Mouse (Mus musculus): ENCODE measurements around the gene Spty2d1. TPM values are rescaled to one million over a fixed set of nuclear protein-coding genes. Genes with fewer than 3 reads are reported as not detected.

Gene Spty2d1
- polyA plus RNA-seq, 1 experiment from 2014 or later: 23.9 TPM

- Histone ChIP-seq H3K9me3 (ENCODE audit: control insufficient read depth, low read length) (no peaks in the 10 kb centered on the region), H3K27ac (ENCODE audit: low read length) (no peak overlapping the region), H3K36me3 (ENCODE audit: control insufficient read depth, insufficient read depth, low read length) (peaks cover 4% of the 10 kb centered on the region; the same call in 1 of the 2 replicates), H3K9ac (ENCODE audit: low read length) (peak overlapping the region; percentile 90), H3K4me1 (replicated peaks; ENCODE audit: control insufficient read depth, insufficient read depth, low read length) (peaks cover 22% of the 10 kb centered on the region), H3K4me2 (ENCODE audit: low read depth, low read length) (peak overlapping the region; percentile 89), H3K27me3 (ENCODE audit: control insufficient read depth, insufficient read depth, low read depth, low read length) (peaks cover 5% of the 10 kb centered on the region), H3K4me3 (ENCODE audit: low read length) (peak overlapping the region; percentile 73)
- ATAC-seq (ENCODE audit: low read depth): no peak
- 14% methylated on average over 9 of the region's 9 CpGs for WGBS
Observed at GRCm38 (mm10) chr7:46958853-46959252, 49.4 kb downstream of the Spty2d1 start.

GRCm38 (mm10) chr7:46957831-46958691 lies 50.1 kb downstream of the Spty2d1 start, which contains the start of gene Uevld:
Gene Uevld (minus strand): TSS chr7:46958527.
- no peaks in the 10 kb centered on the region for H3K9me3 ChIP-seq (ENCODE audit: control insufficient read depth, low read length)
- H3K4me2 ChIP-seq (ENCODE audit: low read depth, low read length): peak within 1 kb of the TSS; percentile 89
- H3K27ac ChIP-seq (ENCODE audit: low read length): peak within 1 kb of the TSS; percentile 32; the same call in 1 of the 2 replicates
- peak; percentile 91 for ATAC-seq (ENCODE audit: low read depth)
- peak within 1 kb of the TSS; percentile 90 for H3K9ac ChIP-seq (ENCODE audit: low read length)
- peaks cover 5% of the 10 kb centered on the region for H3K27me3 ChIP-seq (ENCODE audit: control insufficient read depth, insufficient read depth, low read depth, low read length)
- H3K36me3 ChIP-seq (ENCODE audit: control insufficient read depth, insufficient read depth, low read length): peaks cover 6% of the 10 kb centered on the region
- WGBS: under 1% methylated on average over 51 of the region's 51 CpGs
- H3K4me1 ChIP-seq (replicated peaks; ENCODE audit: control insufficient read depth, insufficient read depth, low read length): peaks cover 16% of the 10 kb centered on the region
- peak within 1 kb of the TSS; percentile 73 for H3K4me3 ChIP-seq (ENCODE audit: low read length)

Other genes starting within 250 kb of the Spty2d1 start
- gene Hps5, start 212.3 kb downstream of the Spty2d1 start, polyA plus RNA-seq (2015; fragmentation: Nextera tagmentation; extraction: Ambion mirVana): 21.4 and 23.5 TPM in 2 replicates
- gene Gtf2h1, start 212.3 kb downstream of the Spty2d1 start, polyA plus RNA-seq (2015; fragmentation: Nextera tagmentation; extraction: Ambion mirVana): 40.6 and 41.7 TPM in 2 replicates
- gene Ldha, start 166.9 kb downstream of the Spty2d1 start, polyA plus RNA-seq (2015; fragmentation: Nextera tagmentation; extraction: Ambion mirVana): 1,668 and 1,763 TPM in 2 replicates
- gene Ldhc, start 147.2 kb downstream of the Spty2d1 start, polyA plus RNA-seq (2015; fragmentation: Nextera tagmentation; extraction: Ambion mirVana): 0.14 and 0.67 TPM in 2 replicates
- gene Tsg101, start 88.4 kb downstream of the Spty2d1 start, polyA plus RNA-seq (2015; fragmentation: Nextera tagmentation; extraction: Ambion mirVana): 153 and 165 TPM in 2 replicates
- 15.0 and 16.6 TPM in 2 replicates for gene Uevld, start 49.9 kb downstream of the Spty2d1 start, polyA plus RNA-seq (2015; fragmentation: Nextera tagmentation; extraction: Ambion mirVana)
- gene Gm9999, start 24.8 kb downstream of the Spty2d1 start, polyA plus RNA-seq (2015; fragmentation: Nextera tagmentation; extraction: Ambion mirVana): not detected in 2 replicates
- 40.4 and 41.7 TPM in 2 replicates for gene Tmem86a, start 42.2 kb upstream of the Spty2d1 start, polyA plus RNA-seq (2015; fragmentation: Nextera tagmentation; extraction: Ambion mirVana)
- gene Ptpn5, start 125.3 kb upstream of the Spty2d1 start, polyA plus RNA-seq (2015; fragmentation: Nextera tagmentation; extraction: Ambion mirVana): 5.9 and 6.9 TPM in 2 replicates
- gene Mrgpra6, start 196.5 kb upstream of the Spty2d1 start, polyA plus RNA-seq (2015; fragmentation: Nextera tagmentation; extraction: Ambion mirVana): not detected in 2 replicates
- gene Mrgpra9, start 244.4 kb upstream of the Spty2d1 start, polyA plus RNA-seq (2015; fragmentation: Nextera tagmentation; extraction: Ambion mirVana): 0.19 and 0.33 TPM in 2 replicates

Measured in lung, embryonic 16.5 days (tissue).